Mouse (Mus musculus) heart, adult 2 months (tissue): ENCODE results near the gene Spaca1.

Source experiments
- CTCF ChIP-seq: fragments of 200-600 bp; IDR thresholded peaks from 2 replicates; pipeline ENCODE4 v1.8.1; 2022; ENCODE audit warnings: antibody characterized with exemption, mild to moderate bottlenecking, moderate library complexity
- POLR2A ChIP-seq: fragments of 200-500 bp; IDR thresholded peaks from 2 replicates; pipeline ENCODE4 v1.6.1; 2011; ENCODE audit warnings: mild to moderate bottlenecking, low read depth, low read length, control low read depth; ENCODE audit not compliant: insufficient read depth

DNA sequence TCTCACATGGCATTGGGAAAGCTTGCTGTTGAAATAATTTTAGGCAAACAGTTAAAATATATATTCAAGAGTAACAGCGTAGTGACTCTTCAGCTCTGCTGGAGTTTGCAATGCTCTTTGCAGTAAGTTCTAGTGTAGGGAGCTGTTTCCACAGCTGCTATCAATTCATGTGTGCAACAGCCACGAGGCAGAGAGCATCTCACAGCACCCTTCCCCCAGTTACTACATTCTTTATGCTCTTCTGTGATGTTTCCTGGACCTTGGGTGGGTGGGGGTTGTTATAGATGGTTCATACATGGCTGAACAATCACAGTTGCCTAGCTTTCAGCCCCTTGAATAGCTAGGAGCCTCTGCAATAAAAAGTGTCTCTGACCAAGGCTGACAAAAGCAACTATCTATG lies 28.5 kb downstream of the Spaca1 start:
- TF ChIP-seq CTCF (no peak), POLR2A (no peak)
